Mouse (Mus musculus): ENCODE results near the gene Mfn2.

Gene Mfn2

GRCm38 (mm10) chr4:147918459-147919121 lies 14.1 kb upstream of the Mfn2 start:
- ATAC-seq (ENCODE audit: low TSS enrichment) = peak; percentile 72; the same call in 1 of the 2 replicates

- ATAC-seq (ENCODE audit: low TSS enrichment) = no peak
These were observed 5.0 kb upstream of the Mfn2 start for GRCm38 (mm10) chr4:147909486-147909885.

DNA sequence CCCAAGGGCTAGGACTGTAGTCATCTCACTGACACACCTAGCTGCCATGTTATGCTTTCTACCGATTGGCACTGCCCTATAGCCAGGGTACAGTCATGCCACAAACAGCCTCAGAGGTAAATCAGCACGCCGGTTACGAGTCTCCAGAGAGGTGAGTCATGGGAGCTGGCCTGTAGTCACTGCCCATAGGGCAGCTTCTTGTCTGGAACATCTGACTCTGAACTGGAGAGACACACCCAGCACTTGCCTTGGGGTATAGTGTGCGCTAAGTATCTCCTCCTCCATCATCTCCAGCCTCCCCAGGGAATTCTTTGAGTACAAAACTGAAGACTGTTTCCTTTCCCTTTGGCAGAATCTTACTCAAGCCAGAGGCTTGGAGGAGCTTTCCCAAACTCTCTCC lies 1.7 kb upstream of the Mfn2 start:
- ATAC-seq (ENCODE audit: low TSS enrichment) = no peak

- 0 out of 2 replicates have a peak, but pooled peaks have one; percentile 17 for ATAC-seq (ENCODE audit: low TSS enrichment)
These were observed 671 bp upstream of the Mfn2 start for GRCm38 (mm10) chr4:147905090-147905659.

DNA sequence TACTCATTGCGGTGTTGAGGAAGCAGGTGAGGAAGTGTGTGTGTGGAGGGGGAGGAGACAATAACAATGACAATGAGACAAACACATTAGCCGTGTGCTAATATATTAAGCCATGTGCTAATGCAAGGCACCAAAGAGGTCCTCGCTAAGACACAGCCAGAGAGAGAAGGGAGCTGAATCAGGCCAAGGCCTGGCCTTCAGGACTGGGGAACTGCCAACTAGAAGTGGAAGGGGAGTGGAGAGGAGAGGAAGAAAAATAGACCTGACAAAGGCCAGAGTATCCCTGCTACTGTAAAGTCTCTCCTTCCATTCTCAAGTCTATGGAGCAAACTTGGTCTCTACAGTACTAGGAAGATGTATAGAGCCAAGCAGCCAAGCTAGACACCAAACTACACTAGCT lies 903 bp downstream of the Mfn2 start:
- no peak for ATAC-seq (ENCODE audit: low TSS enrichment)

- ATAC-seq (ENCODE audit: low TSS enrichment) = no peak
These were observed 1.5 kb downstream of the Mfn2 start for GRCm38 (mm10) chr4:147902906-147903500.

DNA sequence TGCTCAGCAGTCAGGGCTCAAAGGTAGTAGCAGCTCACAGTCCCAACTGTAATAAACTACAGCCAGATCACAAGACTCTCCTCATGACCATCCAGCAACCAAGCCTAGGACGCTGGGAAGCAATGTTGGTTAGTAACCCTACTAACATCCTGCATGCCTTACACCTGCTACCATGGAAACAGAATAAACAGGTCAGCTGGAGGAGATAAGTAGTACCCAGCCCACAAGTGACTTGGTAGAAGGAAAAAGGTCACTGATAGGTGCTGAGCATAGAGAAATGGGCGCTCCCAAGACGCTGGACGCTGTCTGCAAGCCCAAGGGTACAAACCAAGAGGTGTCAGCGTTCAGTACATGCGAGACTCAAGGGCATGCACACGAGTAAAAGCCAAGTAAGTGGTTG lies 4.1 kb downstream of the Mfn2 start:
- ATAC-seq (ENCODE audit: low TSS enrichment) = no peak

DNA sequence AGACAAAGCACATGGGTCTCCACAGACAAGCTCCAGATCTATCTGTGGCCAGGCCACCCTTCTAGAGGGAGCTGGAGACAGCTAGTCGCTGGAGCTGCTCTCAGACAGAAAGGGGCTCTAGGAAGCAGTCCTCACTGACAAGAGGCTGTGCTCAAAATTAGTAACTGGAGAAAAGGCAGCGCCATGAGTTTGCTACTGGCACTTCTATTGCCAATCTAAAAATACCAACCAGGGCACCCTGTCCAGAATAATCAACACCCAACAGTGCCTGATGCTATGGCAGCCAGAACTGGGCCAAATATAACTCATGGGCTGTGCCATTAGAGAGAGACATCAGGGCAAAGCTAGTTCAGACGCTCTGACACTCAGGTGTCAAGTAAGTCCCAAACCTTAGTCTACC lies 7.2 kb downstream of the Mfn2 start:
- peak; percentile 72 for ATAC-seq (ENCODE audit: low TSS enrichment)

DNA sequence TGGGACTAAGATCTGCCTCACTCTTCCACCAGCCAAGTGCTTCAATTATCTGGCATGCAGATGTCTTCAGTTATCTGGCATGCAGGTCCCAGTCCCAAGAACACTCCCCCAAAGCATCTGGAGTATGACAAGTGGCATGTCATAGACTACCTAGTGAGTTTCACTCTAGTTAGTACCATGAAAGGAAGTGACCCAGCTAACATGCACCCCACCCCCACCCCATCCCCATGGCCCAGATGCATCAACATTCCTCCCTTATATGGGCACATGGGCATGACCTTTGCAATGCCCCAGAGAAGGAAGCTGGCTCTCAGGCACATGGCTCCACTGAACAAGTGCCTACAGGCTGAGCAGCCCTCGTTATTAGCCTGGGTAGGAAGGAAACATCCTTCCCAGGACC lies 8.1 kb downstream of the Mfn2 start:
- ATAC-seq (ENCODE audit: low TSS enrichment) = no peak

DNA sequence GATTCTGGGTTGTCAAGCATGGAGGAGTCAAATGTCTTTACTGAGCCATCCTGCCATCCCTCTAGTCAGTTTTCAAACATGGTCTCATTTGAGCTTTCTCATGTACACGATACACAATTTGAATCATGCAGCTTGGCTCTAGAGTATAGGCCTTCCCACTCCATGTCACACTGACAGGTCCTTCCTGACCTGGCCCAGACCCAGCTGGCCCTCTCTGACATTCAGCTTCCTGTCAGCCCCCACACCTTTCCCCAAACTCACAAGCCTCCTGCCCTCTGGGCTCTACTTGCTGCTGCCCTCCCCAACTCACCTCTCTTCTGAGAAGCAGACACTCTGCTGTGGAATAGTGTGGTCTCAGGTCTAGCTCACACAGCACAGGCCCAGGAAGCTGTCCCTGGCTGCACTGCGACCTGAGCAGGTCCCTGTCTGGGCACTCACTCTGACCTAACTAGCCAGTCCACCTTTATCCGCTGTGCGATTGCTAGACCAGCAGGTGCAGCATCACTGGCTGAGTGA lies 8.6 kb downstream of the Mfn2 start:
- ATAC-seq (ENCODE audit: low TSS enrichment) = no peak

GRCm38 (mm10) chr4:147890341-147890740 lies 14.2 kb downstream of the Mfn2 start:
- ATAC-seq (ENCODE audit: low TSS enrichment) = peak; percentile 52; the same call in 1 of the 2 replicates

GRCm38 (mm10) chr4:147888237-147888636 lies 16.3 kb downstream of the Mfn2 start:
- no peak for ATAC-seq (ENCODE audit: low TSS enrichment)

DNA sequence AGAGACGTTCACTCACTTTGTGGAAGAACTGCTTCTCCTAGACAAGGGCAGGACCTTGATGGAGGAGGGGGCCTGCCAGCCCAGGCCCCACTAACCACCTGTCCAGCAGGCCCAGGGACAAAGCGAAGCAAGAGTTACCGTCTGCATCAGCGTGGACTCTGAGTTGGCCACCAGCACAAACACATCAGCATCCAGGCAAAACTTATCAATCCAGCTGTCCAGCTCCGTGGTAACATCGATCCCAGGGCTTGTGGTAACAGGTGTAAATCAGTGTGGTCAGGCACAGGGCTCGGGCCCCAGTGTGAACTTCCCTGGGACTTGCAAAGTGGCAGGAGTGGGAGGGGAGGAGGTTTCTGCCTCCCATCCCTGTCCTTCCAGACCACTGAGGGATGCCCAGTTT lies 17.2 kb downstream of the Mfn2 start:
- no peak for ATAC-seq (ENCODE audit: low TSS enrichment)

GRCm38 (mm10) chr4:147886158-147886557 lies 18.3 kb downstream of the Mfn2 start:
- ATAC-seq (ENCODE audit: low TSS enrichment) = no peak

- no peak for ATAC-seq (ENCODE audit: low TSS enrichment)
These were observed 20.4 kb downstream of the Mfn2 start for GRCm38 (mm10) chr4:147884138-147884537.

DNA sequence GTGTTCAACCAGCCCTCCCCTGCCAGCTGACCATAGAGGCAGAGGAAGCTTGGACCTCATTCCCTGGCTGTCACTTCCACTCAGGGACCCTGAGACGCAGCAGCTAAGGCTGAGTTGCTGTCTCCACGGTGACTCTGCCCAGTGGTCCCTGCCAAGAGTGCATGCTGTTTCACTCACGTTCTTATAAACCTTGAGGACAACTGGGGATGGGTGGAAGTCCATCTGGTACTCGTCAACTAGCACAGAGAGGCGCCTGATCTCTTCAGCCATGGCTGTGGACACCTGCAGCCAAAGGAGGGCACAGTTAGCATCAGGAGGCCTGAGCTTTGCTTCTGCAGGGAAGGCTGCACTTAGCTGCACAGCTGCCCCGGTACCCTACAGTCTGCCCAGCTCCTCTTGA lies 21.5 kb downstream of the Mfn2 start:
- ATAC-seq (ENCODE audit: low TSS enrichment) = no peak

DNA sequence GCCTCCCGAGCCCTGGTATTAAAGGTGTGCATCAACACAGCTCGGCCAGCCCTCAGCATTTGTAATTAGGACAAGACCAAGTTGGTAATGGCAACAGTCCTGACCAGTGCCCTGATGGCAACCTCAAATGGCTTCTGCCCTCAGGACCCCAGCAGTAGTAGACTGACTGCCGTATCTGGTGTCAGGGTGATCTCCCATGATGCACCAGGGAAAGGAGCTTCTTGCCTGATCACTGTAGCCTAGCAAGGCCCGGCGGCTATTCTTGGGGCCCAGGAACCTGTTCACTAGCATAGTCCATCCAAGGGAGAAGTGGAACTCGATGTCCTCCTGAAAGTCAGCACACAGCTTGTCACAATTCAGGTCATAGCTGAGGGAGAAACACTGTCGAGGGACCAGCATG lies 22.7 kb downstream of the Mfn2 start:
- no peak for ATAC-seq (ENCODE audit: low TSS enrichment)

DNA sequence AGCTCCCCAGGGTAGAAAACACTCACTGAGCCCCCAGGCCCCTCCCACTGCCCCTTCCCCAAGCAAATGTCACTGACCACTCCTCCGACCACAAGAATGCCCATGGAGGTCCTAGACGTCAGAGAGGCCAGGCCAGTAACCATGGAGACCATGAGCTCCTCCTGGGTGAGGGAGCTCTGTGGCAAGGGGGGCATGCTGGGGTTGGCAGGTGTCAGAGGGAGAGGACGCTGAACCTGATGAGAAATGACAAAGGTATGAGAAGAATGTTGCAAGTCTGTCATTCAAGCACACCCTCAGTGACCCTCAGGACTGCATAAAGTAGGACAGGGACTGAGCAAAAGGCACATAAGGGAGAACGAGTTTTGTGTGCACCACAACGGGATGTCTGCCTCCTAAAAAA lies 24.6 kb downstream of the Mfn2 start:
- ATAC-seq (ENCODE audit: low TSS enrichment) = no peak

- no peak for ATAC-seq (ENCODE audit: low TSS enrichment)
These were observed 25.0 kb downstream of the Mfn2 start for GRCm38 (mm10) chr4:147879456-147879855.

- no peak for ATAC-seq (ENCODE audit: low TSS enrichment)
These were observed 26.0 kb downstream of the Mfn2 start for GRCm38 (mm10) chr4:147878537-147878936.

GRCm38 (mm10) chr4:147875852-147876575 lies 28.5 kb downstream of the Mfn2 start:
- no peak for ATAC-seq (ENCODE audit: low TSS enrichment)

- no peak for ATAC-seq (ENCODE audit: low TSS enrichment)
These were observed 35.3 kb downstream of the Mfn2 start for GRCm38 (mm10) chr4:147869238-147869637.
